Mouse (Mus musculus): ENCODE results near the gene Creb5. TPM values are rescaled to one million over a fixed set of nuclear protein-coding genes. Genes with fewer than 3 reads are reported as not detected.

Gene Creb5
- polyA plus RNA-seq, 1 experiment from 2014 or later: 9.5 TPM

- no peaks in the 10 kb centered on the region for H3K27me3 ChIP-seq (replicated peaks)
- no peak overlapping the region for H3K4me3 ChIP-seq (replicated peaks)
- WGBS: 76% methylated on average over 10 of the region's 10 CpGs
- no peaks in the 10 kb centered on the region for H3K9me3 ChIP-seq
- no peak overlapping the region for H3K9ac ChIP-seq
- H3K36me3 ChIP-seq: no peaks in the 10 kb centered on the region
- H3K27ac ChIP-seq: no peak overlapping the region
- ATAC-seq (ENCODE audit: insufficient read depth, low FRiP score, low read depth): no peak
- H3K4me1 ChIP-seq: no peaks in the 10 kb centered on the region
- H3K4me2 ChIP-seq: no peak overlapping the region
Observed at GRCm38 (mm10) chr6:53706604-53707330, 419.7 kb downstream of the Creb5 start.

DNA sequence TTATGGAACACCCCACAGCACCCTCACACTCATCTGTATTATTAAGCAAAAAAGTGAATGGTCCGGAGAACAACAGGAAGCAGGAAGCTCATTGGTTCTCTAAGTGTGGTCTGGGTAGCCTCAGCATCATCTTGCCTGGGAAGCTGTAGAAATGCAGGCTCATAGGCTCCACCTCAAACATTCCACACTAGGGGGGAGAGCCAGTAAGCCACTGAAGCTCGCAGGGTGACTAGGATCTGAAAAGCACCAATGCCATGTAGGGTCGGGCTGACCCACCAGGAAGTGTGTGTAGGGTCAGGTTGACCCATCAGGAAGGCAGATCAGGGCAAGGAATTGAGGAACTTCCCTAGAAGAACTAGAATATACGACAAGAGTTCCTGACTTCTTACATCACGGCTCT is 420.7 kb downstream of the Creb5 start:
- Histone ChIP-seq H3K27ac (no peak overlapping the region), H3K4me3 (replicated peaks) (no peak overlapping the region), H3K36me3 (no peaks in the 10 kb centered on the region), H3K4me1 (no peaks in the 10 kb centered on the region), H3K4me2 (no peak overlapping the region), H3K9me3 (no peaks in the 10 kb centered on the region), H3K9ac (no peak overlapping the region), H3K27me3 (replicated peaks) (no peaks in the 10 kb centered on the region)
- WGBS: 57% methylated on average over 5 of the region's 5 CpGs
- no peak for ATAC-seq (ENCODE audit: insufficient read depth, low FRiP score, low read depth)

DNA sequence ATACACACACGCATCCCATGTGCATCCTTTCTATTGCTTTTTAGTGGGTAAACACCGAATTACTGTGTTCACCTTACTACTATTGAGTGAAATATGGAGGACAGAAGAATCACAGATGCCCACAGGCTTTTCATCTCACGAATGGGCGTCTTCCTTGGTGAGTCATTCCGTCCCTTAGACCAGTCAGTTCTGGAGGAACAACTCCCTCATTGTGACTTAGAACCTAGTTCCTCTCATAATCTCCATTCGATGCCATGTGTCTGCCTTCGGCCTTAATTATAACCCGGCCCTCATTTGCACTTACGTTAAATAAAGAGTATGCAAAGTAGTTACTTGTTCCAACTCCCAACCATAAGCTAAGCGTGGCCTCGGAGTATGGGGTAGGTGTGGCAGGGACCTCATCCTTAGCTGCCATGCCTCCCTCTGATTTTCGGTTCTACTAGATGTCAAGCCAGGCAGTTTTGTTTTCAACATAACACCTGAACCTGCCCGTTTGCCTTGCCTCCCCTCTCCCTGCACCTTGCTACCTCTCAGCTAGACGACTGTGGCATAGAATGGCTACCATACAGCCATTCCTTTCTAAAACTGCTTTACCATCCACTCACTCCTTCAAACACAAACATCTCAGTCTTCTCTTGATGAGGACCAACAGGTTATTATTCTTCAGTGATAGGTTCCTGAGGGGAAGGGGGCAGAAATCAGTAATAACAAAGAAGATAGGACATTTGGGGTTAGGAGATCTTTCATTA is 422.8 kb downstream of the Creb5 start:
- Histone ChIP-seq H3K36me3 (no peaks in the 10 kb centered on the region), H3K9ac (no peak overlapping the region), H3K9me3 (no peaks in the 10 kb centered on the region), H3K4me1 (no peaks in the 10 kb centered on the region), H3K27me3 (replicated peaks) (no peaks in the 10 kb centered on the region), H3K27ac (no peak overlapping the region), H3K4me3 (replicated peaks) (no peak overlapping the region), H3K4me2 (no peak overlapping the region)
- 87% methylated on average over 14 of the region's 14 CpGs for WGBS
- no peak for ATAC-seq (ENCODE audit: insufficient read depth, low FRiP score, low read depth)

GRCm38 (mm10) chr6:53710560-53710959 is 423.5 kb downstream of the Creb5 start:
- ATAC-seq (ENCODE audit: insufficient read depth, low FRiP score, low read depth): peak; percentile 71
- H3K4me2 ChIP-seq: no peak overlapping the region
- WGBS: 50% methylated on average over 5 of the region's 5 CpGs
- peak overlapping the region; percentile 48; the same call in 1 of the 2 replicates for H3K27ac ChIP-seq
- no peak overlapping the region for H3K4me3 ChIP-seq (replicated peaks)
- no peaks in the 10 kb centered on the region for H3K36me3 ChIP-seq
- H3K9ac ChIP-seq: no peak overlapping the region
- no peaks in the 10 kb centered on the region for H3K9me3 ChIP-seq
- no peaks in the 10 kb centered on the region for H3K4me1 ChIP-seq
- H3K27me3 ChIP-seq (replicated peaks): no peaks in the 10 kb centered on the region

DNA sequence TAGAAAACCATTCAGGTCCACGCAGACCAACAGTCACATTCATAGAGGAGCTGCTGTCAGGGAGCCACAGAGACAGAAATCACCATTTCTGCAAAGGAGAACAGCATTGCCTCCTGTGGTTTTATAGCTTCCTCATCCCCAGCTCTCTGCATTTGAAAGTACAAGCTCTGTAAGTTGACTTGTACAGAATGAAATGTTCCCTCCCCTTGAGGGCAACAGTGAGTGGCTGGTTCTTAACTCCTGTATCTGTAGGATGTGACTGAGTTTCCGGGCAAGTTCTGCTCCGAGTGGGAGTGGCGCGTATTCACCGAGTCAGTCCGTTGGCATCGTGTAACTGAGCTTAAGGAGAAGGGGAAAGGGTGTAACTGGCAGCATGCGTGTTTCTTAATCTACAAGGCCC is 426.1 kb downstream of the Creb5 start:
- no peaks in the 10 kb centered on the region for H3K4me1 ChIP-seq
- no peak for ATAC-seq (ENCODE audit: insufficient read depth, low FRiP score, low read depth)
- no peak overlapping the region for H3K4me3 ChIP-seq (replicated peaks)
- no peak overlapping the region for H3K9ac ChIP-seq
- no peak overlapping the region for H3K27ac ChIP-seq
- H3K27me3 ChIP-seq (replicated peaks): no peaks in the 10 kb centered on the region
- no peaks in the 10 kb centered on the region for H3K36me3 ChIP-seq
- no peak overlapping the region for H3K4me2 ChIP-seq
- no peaks in the 10 kb centered on the region for H3K9me3 ChIP-seq
- WGBS: 84% methylated on average over 9 of the region's 9 CpGs

- WGBS: 73% methylated on average over 9 of the region's 9 CpGs
- H3K4me3 ChIP-seq (replicated peaks): no peak overlapping the region
- H3K4me2 ChIP-seq: no peak overlapping the region
- H3K9me3 ChIP-seq: no peaks in the 10 kb centered on the region
- H3K4me1 ChIP-seq: no peaks in the 10 kb centered on the region
- 0 out of 2 replicates have a peak, but pooled peaks have one; percentile 27 for ATAC-seq (ENCODE audit: insufficient read depth, low FRiP score, low read depth)
- H3K27ac ChIP-seq: no peak overlapping the region
- H3K36me3 ChIP-seq: no peaks in the 10 kb centered on the region
- no peak overlapping the region for H3K9ac ChIP-seq
- H3K27me3 ChIP-seq (replicated peaks): no peaks in the 10 kb centered on the region; the same call in 1 of the 2 replicates
Observed at GRCm38 (mm10) chr6:53714908-53715321, 427.8 kb downstream of the Creb5 start.

DNA sequence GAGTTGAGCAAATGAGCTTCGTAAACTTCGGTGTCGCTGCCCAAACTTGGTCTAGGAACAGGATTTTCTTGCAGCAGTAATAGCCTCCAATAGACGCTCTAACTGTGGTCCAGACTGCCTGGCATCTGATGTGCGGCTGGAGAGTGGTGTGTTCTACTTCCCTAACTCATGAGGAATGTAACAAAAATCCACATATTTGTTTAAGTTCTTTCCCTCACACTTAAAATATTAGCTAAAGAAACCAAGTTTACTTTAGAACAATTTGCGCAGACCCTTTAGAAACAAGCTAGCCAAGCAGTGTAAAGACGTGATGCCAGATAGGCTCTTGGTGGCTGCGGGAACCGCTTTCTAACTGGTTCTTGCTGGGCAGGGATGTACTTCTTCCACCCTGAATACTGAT is 428.9 kb downstream of the Creb5 start:
- H3K4me2 ChIP-seq: no peak overlapping the region
- ATAC-seq (ENCODE audit: insufficient read depth, low FRiP score, low read depth): no peak
- WGBS: 52% methylated on average over 9 of the region's 9 CpGs
- no peak overlapping the region for H3K27ac ChIP-seq
- H3K9me3 ChIP-seq: no peaks in the 10 kb centered on the region
- no peaks in the 10 kb centered on the region; the same call in 1 of the 2 replicates for H3K27me3 ChIP-seq (replicated peaks)
- no peak overlapping the region for H3K9ac ChIP-seq
- H3K4me3 ChIP-seq (replicated peaks): no peak overlapping the region
- no peaks in the 10 kb centered on the region for H3K4me1 ChIP-seq
- no peaks in the 10 kb centered on the region for H3K36me3 ChIP-seq

DNA sequence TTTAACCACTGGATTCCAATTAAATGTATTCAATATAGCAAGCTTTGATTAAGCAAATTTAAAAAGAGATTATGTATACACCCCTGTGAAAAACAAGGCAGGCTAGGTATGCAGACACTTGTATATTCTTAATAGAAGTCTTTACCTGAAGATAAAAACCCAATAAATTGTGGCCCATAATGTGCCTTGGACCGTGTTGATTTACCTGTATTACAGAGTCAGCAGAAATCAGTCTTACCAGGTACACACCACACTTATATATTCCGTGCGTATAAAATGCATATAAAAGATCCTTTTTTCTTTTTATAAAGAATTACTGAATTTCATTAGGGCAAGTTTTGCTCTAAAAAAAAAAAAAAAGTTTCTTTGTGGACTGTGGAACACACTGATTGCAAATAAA is 432.9 kb downstream of the Creb5 start:
- Histone ChIP-seq H3K4me1 (no peaks in the 10 kb centered on the region), H3K9ac (no peak overlapping the region), H3K27ac (no peak overlapping the region), H3K9me3 (no peaks in the 10 kb centered on the region), H3K36me3 (no peaks in the 10 kb centered on the region), H3K4me2 (no peak overlapping the region), H3K27me3 (replicated peaks) (no peaks in the 10 kb centered on the region; the same call in 1 of the 2 replicates), H3K4me3 (replicated peaks) (no peak overlapping the region)
- no peak for ATAC-seq (ENCODE audit: insufficient read depth, low FRiP score, low read depth)
- 83% methylated on average over 3 of the region's 3 CpGs for WGBS

DNA sequence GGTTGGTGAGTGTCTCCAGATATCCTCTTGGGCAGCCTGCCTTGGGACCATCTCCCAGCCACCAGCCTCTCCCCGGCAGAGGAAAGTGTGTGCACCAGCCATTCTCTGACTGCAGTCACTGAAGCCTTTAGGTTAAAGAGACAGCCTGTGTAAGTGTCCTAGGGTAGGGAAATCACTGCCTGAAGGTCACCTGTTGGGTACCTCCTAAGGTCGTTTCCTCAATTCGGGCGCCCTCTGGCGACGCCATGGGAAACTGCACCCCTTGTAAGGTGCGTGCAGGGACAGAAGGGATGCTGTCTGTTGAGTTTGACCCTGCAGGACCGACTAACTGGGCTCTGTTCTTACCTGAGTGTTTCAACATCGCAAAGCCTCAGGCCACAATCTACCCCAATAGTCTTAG is 434.5 kb downstream of the Creb5 start:
- ATAC-seq (ENCODE audit: insufficient read depth, low FRiP score, low read depth): no peak
- H3K27me3 ChIP-seq (replicated peaks): no peaks in the 10 kb centered on the region; the same call in 1 of the 2 replicates
- H3K4me3 ChIP-seq (replicated peaks): no peak overlapping the region
- no peaks in the 10 kb centered on the region for H3K36me3 ChIP-seq
- H3K9me3 ChIP-seq: no peaks in the 10 kb centered on the region
- no peaks in the 10 kb centered on the region for H3K4me1 ChIP-seq
- H3K27ac ChIP-seq: no peak overlapping the region
- no peak overlapping the region for H3K4me2 ChIP-seq
- no peak overlapping the region for H3K9ac ChIP-seq
- WGBS: 10% methylated on average over 9 of the region's 9 CpGs

DNA sequence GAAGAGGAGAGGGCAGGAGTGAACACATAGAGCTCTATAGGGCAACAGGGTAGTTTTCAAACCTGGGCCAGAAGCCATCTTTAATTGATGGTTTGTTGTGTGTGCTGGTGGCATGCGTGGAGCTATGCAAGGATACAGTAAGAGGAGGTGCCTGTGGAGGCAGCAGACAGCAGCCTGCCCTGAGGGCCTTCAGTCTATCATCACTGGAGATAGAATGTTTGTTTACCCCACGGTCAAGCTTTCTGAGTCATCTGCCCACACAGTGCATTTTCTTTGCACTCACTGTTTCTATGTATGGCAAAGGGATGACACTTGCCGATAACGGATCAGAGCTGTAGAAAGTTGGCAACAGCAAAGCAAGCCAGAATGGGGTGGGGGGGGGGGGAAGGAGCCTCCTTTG is 435.6 kb downstream of the Creb5 start:
- no peak overlapping the region for H3K4me2 ChIP-seq
- H3K36me3 ChIP-seq: no peaks in the 10 kb centered on the region
- H3K9ac ChIP-seq: no peak overlapping the region
- ATAC-seq (ENCODE audit: insufficient read depth, low FRiP score, low read depth): no peak
- WGBS: 84% methylated on average over 4 of the region's 4 CpGs
- no peaks in the 10 kb centered on the region for H3K4me1 ChIP-seq
- no peaks in the 10 kb centered on the region for H3K9me3 ChIP-seq
- H3K4me3 ChIP-seq (replicated peaks): no peak overlapping the region
- no peaks in the 10 kb centered on the region; the same call in 1 of the 2 replicates for H3K27me3 ChIP-seq (replicated peaks)
- H3K27ac ChIP-seq: no peak overlapping the region

DNA sequence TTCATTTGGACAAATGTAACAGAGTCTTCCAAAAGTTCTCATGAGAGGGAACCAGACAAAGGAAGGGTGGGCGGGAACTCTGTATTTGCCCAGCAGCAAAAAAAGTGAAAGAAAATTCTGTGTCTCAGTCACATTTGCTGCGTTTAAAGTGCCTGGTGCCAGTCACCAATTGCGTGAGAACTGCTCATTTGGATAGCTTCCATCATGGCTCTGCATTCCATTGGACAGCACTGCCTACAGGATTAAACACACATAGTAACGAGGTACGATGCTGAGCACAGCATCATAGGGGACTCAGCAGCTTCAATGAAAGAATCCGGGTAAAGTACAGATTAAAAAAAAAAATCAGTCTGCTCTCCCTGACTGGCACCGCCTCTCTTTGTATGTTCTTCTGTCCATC is 443.4 kb downstream of the Creb5 start:
- no peak overlapping the region for H3K9ac ChIP-seq
- H3K4me1 ChIP-seq: no peaks in the 10 kb centered on the region
- no peaks in the 10 kb centered on the region for H3K36me3 ChIP-seq
- no peak overlapping the region for H3K4me2 ChIP-seq
- 84% methylated on average over 7 of the region's 7 CpGs for WGBS
- no peak overlapping the region for H3K27ac ChIP-seq
- no peak for ATAC-seq (ENCODE audit: insufficient read depth, low FRiP score, low read depth)
- no peak overlapping the region for H3K4me3 ChIP-seq (replicated peaks)
- no peaks in the 10 kb centered on the region for H3K27me3 ChIP-seq (replicated peaks)
- no peaks in the 10 kb centered on the region for H3K9me3 ChIP-seq

DNA sequence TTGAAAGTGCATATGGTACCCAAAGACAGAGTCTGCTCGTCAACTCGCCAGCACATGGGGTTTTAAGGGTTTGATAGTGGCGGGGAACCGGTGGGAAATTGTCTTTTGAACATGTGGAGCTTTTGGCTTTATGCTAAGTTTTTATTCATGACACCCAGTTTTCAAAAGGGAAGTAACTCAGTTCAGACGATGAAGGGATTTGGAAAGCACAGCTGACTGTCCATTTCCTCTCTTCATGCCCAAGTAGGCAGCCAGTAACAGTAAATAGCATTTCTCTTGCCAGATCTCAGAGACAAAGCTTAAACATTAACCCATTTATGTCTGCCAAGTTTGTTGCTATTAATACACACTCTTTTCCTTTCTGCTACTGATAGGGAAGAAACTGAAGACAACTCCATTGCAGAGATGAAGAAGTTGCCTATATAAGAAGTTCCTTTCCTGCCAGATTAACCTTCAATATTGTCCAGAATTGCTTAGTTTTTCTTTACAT is 444.0 kb downstream of the Creb5 start:
- Histone ChIP-seq H3K9ac (no peak overlapping the region), H3K4me1 (no peaks in the 10 kb centered on the region), H3K36me3 (no peaks in the 10 kb centered on the region), H3K4me2 (no peak overlapping the region), H3K27ac (no peak overlapping the region), H3K9me3 (no peaks in the 10 kb centered on the region), H3K27me3 (replicated peaks) (no peaks in the 10 kb centered on the region), H3K4me3 (replicated peaks) (no peak overlapping the region)
- 76% methylated on average over 5 of the region's 5 CpGs for WGBS
- ATAC-seq (ENCODE audit: insufficient read depth, low FRiP score, low read depth): no peak

Data from stomach, embryonic 15.5 days (tissue).